Mouse (Mus musculus): ENCODE measurements around the gene Tnni2.
A peak's percentile ranks its signal among the peaks of the same experiment; 100 is the strongest.

Tnni2 gene

DNA sequence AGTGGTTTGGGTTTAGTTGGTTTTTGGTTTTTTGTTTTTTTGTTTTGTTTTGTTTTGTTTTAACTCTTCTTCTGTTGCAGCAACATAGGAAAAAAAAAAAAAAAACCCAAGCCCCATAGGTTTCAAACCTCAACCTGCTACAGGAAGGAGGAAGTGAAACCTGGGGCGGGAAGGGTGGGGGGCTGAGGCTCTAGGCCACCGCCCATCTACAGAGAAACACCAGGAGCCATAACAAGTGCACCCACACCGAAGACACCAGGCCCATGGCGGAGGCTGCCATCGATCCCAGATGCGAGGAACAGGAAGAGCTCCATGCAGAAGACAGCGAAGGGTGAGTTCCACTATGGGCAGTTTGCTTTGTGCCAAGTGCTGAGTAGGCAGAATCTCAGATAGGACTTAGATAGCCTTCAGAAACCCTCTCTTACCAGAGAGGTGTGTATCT, 19.0 kb downstream of the Tnni2 start, which contains the start of gene Lsp1:
Gene Lsp1 (plus strand): TSS at position 174 of the 442 bp plus-strand sequence.
- no peak for DNase-seq (ENCODE audit: low spot score)

DNA sequence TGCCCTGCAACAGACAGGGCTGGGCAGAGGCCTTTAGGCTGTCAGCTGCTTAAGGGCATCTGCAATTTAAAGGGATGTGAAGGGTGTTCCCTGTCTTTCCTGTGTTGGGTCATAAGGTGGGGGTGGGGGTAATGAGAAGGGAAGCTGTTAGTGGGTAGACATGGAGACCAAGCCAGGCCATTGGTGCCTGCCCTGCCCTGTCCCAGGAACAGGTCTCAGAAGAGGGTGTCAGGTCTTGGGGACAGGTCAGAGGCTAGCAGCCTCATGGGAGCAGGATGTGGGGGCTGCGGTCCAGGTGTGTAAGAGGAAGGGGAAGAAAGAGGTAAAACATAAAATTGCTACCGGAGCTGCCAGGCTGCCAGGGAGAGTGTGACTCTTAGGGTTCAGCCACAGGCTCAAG, 19.8 kb downstream of the Tnni2 start:
- no peak for DNase-seq (ENCODE audit: low spot score)

DNA sequence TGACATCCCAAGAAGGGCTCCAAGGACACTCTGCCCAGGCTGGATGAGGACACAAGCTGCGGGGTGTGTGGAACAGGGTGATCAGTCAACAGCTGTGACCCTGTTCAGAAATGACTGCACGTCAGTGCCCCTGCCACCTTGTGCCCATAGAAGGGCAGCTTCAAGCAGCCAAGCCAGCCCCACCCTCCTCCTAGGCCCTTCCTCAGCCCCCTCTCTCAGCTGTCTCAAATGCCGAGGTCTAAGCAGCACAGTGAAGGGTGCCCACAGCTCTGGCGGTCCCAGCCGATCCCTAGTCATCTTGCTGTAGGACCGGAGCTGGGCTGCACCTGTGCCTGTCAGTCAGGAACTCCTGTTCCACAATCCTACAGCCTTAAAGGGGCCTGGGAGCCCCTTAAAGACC, 20.6 kb downstream of the Tnni2 start:
- no peak for DNase-seq (ENCODE audit: low spot score)

DNA sequence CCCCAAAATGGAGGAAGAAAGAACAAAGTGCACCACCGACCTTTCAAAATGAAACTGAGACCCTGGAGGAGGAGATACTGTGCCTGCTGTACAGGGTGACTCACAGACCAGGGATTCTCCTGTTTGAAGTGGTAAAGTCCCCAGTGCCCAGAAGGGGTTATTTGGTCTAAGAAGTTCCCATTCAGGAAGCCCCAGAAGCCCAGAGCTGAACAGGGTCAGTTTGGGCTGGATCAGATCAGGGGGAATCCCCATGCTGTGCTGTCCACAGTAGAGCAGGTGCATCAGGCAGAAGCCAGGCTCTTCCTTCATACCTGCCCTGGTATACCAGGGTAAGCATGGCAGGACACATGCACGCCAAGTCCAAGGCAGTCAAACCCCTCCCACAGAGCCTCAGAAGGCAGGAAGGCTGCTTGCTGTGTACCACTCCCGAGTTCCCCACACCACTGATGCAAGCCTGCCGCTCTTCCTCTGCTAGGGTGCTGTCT, 21.0 kb downstream of the Tnni2 start:
- DNase-seq (ENCODE audit: low spot score): no peak

DNA sequence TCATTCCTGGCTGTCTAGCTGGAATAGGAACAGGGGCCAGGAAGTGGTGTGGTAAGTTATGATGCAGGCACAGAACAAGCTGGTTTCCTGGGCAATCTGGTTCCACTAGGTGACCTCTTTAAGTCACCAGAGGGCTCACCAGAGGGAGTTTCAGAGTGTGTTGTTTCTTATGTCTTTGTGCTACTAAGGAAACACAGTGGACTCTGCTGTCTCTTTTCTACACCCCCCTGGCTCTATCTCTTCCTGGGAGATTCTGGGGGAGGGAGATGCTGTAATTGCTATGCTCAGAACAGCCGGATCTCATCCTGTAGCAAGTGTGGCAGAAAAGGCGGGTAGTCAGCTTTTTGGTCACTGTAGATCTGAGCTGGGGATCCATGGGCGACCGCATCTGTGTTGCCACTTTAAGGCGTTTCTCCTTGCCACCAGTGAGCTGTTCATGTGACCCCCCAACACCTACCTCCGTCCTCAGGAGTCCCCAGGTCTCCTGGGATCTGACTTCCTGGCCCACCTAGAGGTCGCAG, 28.6 kb downstream of the Tnni2 start:
- DNase-seq (ENCODE audit: low spot score): peak; percentile 21

DNA sequence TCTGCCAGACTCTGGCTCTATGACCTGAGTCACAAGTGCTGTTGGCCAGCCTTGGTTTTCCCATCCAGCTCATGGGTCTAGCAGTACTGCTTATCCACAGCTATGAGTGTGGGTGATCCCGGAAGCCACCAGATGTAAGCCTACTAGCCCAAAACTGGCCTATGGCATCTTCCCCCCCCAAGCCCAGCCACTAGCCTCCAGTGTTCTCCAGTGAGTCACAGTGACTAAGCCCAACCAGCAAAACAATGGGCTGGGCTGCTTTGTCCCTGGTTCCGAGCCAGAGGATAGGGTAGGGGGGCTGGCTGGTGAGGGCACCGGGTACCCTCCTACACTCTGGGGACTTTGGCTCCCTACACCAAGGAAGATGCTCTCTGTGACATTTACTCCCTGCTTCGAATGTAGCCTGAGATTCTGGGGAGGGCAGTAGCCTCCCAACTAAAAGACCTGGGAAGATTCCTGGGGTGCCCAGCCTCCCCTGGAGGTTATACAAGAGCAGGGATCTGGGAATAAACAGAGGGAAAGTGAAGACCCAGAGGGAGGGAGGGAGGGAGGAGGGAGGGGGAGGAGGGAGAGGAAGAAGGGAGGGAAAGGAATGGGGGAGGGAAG, 29.3 kb downstream of the Tnni2 start:
- DNase-seq (ENCODE audit: low spot score): peak; percentile 79

DNA sequence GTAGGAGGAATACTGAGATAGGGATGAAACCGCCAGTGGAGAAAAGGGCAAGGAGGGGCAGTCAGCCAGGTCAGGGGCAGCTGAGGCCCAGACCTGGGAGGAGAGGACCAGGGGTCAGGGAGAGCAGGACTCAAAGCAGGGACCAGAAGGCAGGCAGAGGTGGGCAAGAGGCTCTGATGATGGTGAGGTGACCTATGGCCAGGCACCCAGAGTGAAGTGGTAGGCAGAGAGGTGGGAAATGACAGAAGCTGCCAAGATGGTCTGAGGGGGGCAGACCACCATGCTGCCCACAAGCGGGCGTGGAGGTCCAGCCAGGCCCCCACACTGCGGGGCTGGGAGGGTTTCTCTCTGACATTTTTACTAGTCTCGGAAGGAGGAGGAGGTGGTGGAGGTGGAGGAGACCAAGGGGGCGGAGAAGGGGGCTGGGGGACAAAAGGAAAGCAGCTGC, 29.8 kb downstream of the Tnni2 start:
- DNase-seq (ENCODE audit: low spot score): no peak

DNA sequence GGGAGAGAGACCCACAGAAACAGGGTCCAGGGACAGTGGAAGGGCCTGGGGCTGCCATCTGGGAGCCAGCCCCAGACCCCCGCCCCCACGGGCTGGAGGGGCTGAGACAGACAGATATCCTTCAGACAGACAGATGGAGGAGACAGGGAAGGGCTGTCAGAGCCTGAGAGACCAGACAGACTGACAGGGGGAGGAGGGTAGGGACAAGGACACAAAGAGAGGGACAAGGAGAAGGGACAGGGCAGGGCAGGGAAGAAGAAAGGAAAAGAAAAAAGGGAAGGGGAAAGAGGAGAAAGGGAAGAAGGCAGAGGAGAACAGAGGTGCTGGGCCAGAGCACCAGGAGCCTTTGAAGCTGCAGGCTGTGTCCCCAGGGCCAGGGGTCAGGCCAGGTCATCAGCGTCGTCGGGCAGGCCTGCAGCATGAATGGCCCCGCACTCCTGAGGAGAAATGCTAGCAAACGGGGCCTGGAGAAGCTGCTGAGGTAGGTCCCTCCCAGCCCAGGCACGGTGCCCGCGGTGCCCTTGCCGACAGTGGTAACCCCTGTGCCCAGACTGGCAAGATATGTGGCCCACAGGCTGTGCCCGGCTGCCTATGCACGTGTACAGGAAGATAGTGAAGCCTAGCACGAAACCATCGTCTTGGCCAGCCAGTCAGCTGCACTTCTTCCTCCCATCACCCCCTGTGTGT, 30.4 kb downstream of the Tnni2 start:
- no peak for DNase-seq (ENCODE audit: low spot score)

DNA sequence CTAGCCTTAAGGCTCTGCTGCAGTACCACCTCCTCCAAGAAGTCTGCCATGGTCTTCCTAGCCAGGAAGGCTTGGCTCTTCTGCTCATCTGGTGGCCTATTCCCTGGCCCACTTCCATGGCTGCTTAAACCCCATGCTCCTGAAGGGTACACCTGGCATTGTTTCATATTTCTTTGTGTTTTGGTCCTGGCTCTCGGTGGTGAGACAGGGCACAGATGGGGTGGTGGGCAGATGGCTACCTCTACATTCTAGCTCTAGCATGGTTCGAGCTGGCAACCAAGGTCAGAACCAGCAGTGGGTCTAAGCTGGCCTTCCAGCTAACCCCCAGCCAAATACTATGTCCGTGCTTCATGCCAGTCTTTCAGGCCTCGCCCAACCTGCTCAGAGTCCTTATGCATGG, 31.3 kb downstream of the Tnni2 start:
- no peak for DNase-seq (ENCODE audit: low spot score)

DNA sequence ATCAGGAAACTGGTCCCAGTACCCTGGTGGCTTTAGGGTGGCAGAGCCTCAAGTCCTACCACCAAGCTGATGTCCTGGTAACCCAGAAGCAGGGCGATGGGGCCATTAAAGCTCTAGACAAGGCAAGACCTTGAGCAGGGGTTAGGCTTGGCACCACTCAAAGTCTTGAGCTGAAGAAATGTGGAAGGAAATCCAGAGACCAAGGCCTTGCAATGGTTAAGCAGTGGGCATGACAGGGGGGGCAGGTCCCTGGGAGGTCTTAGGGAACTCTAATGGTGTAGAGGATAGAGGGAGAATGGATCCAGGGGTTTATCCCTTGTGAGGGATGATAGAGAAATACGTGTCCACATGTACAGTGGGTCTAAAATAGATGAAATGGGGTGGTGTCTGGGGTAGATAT, 31.9 kb downstream of the Tnni2 start:
- DNase-seq (ENCODE audit: low spot score): no peak

DNA sequence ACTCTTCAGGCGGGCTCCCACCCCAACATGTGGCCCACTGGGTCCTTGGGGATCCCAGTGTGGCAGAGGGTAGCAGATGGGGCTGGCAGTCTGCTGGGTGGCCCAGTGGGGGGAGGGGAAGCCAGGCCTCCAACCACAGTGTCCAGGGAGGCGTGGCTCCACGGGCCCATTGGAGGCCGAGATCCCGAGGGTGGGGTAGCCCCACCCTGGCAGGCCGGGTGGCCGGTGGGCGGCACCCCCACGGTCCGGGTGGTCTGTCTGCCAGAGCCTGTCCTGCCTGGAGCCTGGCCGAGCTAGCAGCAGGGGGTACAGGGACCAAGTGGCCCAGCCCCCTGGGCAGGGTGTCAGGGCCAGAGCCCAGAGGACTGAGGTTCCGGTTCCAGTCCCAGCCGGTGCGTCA, 33.2 kb downstream of the Tnni2 start:
- DNase-seq (ENCODE audit: low spot score): no peak

DNA sequence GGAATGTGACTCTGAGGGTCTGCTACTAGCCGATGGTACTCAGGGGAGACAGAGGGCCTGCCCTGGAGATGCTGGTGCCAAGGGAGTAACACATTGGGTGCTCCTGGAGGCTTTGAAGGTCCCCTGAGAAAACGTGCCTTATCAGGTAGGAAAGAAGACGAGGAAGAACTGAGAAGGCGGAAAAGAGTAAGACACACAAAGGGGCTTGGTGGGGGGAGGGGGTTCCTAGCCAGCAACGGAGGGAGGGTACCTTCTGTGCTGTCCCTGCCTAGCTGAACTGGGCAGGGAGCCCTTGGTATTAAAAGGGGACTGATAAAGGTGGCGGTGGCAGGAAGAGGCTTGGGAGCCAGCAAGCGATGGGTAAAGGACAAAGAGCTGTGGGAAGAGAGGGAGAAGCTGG, 34.0 kb downstream of the Tnni2 start:
- DNase-seq (ENCODE audit: low spot score): no peak

DNA sequence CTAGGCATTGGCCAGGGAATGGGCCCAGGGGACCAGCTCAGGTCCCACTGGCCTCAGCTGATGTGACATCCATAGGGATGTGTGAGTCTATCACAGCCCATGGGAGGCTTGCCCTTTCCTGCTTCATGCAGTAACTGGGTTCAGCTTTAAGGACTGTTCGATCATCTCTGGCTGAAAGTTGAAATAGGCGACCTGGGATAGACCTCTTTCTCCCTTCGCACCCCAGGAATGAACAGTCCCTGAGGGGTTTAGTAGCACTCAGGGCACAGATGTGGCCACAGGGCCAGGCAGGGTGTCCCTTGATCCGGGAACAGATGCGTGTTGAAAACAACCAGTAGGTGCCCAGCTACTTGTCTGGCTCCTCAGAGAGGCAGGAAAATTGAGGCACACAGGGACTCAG, 34.7 kb downstream of the Tnni2 start:
- no peak for DNase-seq (ENCODE audit: low spot score)

DNA sequence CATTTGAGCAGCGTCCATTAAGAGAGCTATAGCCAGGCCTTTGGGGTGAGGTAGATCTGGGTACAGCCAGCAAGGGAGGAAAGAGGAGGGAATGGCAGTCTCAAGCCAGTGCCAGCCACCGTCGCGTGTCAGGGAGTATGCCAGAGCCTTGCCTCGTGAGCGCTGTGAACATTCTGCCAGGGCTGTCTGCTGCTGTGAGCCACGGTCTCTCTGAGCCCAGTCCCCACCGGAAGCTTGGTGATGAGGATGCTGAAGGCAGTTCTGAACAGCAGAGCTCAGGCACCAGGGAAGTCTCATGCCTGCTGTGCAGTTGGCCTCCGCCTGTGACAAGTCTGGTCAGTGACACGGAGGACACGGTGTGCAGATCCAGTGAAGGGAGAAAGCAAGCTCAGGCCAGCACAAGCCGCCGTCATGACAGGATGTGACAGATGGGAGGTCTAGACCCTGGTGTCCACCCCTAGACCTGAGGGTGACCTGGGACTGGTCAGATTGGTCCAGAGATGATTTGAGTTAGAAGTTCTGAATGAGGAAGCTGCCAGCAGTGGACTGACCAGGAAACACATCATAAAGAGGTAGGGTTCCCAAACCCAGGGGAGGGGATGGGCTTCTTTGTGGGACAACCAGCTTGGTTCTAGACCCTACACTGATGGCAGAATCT, 35.3 kb downstream of the Tnni2 start:
- DNase-seq (ENCODE audit: low spot score): no peak

DNA sequence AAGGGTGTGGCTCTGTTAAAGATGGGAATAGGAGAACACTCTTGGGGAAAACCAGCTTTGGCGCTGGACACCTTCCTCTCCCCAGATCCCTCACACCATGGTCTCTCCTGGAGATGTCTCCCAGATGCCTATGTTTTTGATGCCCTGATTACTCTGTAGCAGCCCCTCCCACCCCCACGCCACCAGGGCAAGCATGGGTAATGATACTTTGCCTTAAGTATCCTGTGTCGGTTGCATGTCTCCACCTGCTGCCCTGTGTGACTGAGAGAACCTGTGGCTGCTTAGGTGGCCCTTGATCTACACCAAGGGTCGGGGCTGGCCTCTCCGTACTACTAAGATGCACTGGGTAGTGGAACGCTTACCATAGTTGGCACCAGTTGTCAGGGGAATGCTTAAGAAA, 36.4 kb downstream of the Tnni2 start:
- no peak for DNase-seq (ENCODE audit: low spot score)

DNA sequence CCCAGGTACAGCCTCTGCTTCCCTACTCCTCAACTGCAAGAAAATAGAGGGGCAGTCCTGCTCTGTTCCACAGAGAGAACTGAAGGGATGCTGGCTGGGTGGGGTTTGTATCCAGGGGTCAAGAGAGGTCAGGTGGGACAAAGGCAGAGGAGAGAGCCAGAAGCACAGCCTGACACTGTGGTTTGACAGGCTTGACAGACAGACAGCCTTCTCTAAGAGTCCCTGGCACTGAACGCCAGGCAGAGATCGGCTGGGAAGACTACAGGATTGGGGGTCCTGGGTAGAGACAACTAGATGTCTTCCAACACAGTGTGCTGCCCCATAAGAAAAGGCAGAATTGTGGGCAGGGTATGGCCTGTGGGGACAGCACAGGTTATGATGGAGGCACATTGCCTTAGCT, 37.0 kb downstream of the Tnni2 start:
- no peak for DNase-seq (ENCODE audit: low spot score)

DNA sequence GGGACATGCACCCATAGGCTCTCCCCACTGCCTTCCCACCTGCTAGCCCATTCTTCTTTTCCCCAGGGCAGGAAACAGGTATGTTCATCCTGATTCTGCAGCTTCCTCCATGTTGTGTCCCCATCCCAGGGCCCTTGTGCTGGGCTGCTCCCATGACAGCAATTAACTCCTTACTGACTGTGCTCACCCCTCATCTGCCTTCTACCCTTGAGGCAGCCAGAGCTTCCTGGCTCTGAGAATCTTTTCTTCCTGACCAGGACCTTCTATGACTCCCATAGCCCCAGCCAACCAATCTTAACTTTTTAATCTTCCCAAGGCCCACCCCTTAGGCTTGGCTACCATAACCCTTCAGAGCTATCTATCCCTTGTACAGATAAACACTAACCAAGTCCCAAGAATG, 37.7 kb downstream of the Tnni2 start:
- DNase-seq (ENCODE audit: low spot score): no peak

DNA sequence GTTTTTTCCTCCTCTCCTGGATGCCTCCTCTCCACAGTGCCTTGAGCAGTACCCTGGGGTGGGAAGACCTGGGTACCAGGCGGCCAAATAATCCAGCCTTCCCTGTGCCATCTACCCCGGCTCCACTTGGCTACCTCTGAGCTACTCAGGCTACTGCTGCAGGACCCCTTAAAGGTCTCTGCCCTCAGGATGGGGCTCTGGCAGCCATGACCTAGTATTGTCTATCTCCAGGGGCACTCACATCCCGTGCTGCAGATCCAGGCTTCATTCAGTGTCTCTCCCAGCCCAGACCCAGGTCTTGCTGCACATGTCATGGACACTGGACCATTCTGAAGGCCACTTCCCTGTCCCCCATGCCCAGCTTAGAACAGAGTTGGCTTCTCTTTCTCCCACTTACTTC, 38.3 kb downstream of the Tnni2 start:
- DNase-seq (ENCODE audit: low spot score): no peak

DNA sequence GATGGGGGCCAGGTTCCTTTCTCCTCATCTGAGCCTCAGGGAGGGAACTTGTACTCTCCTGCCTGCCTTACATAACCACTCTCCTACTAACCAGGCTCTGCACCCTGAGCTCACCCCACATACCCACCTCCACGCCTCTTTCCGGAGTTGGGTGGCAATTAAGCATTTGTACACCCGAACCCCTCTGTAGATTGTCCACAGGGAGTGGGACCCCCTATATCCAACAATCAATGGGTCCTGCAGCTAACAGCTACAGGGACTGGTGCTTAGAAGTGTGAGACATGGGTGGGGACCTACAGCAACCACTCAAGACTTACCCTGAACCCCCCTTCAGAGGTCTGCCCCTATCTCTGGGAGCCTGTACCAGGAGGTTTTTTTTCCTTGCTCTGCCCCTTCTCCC, 39.1 kb downstream of the Tnni2 start:
- DNase-seq (ENCODE audit: low spot score): no peak

DNA sequence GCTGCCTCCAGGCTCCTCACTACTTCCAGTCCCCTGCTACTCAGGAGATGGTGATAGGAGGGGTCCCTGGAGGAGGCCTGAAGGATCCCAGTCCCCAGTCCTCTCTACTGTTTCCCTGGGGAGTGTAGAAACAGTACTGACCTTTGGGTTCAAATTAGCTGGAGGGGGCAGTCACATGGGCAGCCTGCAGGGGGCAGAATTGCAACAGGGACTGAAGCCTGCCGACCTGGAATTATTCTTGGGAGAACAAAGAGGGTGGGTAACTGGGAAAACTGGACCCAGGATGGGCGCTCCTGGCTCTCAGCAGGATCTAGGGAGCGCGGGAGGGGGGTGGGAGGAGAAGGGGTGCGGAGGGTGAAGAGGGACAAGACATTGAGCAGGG, 39.6 kb downstream of the Tnni2 start:
- peak; percentile 70 for DNase-seq (ENCODE audit: low spot score)

DNA sequence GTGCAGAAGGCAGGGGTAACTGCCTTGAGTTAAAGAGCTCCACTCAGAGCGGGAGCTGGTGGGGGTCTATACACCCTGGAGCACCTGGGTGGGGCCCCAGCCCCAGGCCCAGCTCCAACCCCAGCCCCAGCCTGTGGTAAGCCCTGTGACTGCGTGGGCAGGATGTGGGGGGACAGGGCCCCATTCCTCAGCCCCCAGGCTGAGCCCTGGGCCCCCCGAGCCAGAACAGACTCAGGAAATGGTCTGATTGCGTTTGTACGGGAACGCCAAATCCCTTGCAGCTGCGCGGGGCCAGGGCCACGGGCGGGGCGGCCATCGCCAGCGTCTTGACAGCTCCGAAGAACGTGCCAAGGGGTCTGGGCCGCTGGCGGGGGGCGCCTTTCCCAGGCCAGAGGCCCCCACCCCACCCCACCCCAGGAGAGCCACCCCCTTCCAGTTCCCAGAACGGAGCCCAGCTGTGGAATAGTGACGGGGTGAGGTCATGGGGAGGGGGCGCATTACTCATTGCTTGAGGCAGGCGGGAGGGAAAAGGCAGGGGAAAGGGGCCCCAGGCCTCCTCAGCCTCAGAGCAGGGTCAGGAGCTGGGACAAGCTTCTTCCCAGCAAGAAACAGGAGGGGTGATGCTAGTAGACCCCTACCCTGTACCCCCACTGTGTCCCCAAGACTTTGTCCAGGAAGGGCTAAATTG, 40.1 kb downstream of the Tnni2 start:
- no peak for DNase-seq (ENCODE audit: low spot score)

DNA sequence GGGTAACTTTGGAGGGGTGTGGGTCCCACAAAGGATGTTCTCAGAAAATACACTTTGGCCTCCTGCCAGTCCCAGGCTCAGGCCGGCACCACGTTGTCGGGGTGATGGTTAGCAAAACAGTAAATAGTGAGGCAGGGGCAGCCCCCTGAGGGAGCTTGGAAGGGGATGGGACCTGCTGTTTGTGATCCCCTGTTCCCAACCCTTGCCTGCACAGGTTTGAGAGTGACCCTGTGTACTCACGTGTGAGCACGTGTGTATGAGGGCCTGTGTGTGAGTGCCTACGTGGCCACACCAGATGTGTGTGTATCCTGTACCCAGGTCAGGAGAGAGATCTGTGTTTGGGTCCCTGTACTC, 40.6 kb downstream of the Tnni2 start:
- no peak for DNase-seq (ENCODE audit: low spot score)

DNA sequence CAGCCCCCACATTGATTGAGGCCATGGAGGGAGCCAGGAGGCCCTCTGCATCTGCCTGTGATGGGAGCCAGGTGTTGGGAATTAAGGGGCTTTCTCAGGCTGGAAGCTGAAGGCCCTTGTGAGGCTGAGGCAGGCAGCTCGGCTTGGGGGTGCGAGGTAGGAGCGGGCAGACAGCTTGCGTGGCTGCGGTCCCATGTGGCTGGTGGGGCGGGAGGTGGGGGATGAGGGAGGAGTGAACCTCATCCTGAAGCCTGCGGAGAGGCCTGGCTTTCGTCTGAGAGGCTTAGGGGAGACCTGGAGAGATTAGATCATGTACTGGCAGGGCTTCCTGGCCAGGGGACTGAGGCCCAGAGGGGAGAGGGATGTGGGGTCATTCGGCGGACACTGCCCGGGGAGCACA, 41.5 kb downstream of the Tnni2 start:
- DNase-seq (ENCODE audit: low spot score): no peak
